Mouse (Mus musculus): ENCODE data around the gene Plxnc1.

The Plxnc1 gene

DNA sequence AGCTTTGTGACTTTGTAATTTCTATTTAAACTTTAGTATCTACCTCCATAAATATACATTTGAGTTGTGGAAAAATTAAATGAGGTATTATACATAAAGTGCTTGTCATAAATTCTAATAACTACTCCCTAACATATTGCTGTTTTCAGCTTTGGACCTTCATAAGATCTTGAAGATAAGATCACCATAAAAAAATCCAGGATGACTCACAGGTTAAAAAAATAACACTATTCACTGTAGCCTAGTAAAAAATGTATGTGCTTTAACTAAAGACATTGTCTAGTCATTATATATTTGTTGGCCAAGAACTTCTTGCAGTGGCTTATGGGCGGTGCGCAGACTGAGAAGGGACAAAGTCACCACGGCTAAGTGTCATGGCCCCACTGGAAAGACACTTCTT, 203.2 kb downstream of the Plxnc1 start:
- no peak for DNase-seq (ENCODE audit: low read depth, low spot score)

Measured in skeletal muscle tissue, adult 2 months (tissue).